Mouse (Mus musculus) kidney, postnatal 4 days (tissue): ENCODE results near the gene Cldn4.
A peak's percentile ranks its signal among the peaks of the same experiment; 100 is the strongest.
"Not testable (repeated sequence)": the region's sequence is repeated elsewhere in the genome, so short reads cannot be mapped to it uniquely, and the experiment has no call there.

Experiments used
- DNase-seq, 2 experiments: peaks; one replicate each; pipeline ENCODE4 v3.0.0; 2021; ENCODE audit warnings: mixed read lengths in 2 of 2

The Cldn4 gene

GRCm38 (mm10) chr5:134963546-134963945, 16.8 kb upstream of the Cldn4 start:
- peak; percentile 62 to 80 for DNase-seq

- DNase-seq, result no peak
Measured at GRCm38 (mm10) chr5:134961519-134961918, 14.8 kb upstream of the Cldn4 start.

GRCm38 (mm10) chr5:134960430-134960829, 13.7 kb upstream of the Cldn4 start:
- DNase-seq, result no peak

- DNase-seq, result no peak
Measured at GRCm38 (mm10) chr5:134959114-134959513, 12.4 kb upstream of the Cldn4 start.

GRCm38 (mm10) chr5:134955491-134955890, 8.8 kb upstream of the Cldn4 start:
- no peak for DNase-seq

GRCm38 (mm10) chr5:134951053-134951884, 4.5 kb upstream of the Cldn4 start:
- peak; percentile 58 to 75 for DNase-seq

- no peak for DNase-seq
Measured at GRCm38 (mm10) chr5:134948085-134948439, 1.3 kb upstream of the Cldn4 start.

- DNase-seq, result no peak
Measured at GRCm38 (mm10) chr5:134947420-134948084, 818 bp upstream of the Cldn4 start.

- peak in 1 of 2 experiments; percentile 42 for DNase-seq
Measured at GRCm38 (mm10) chr5:134946063-134946856, 474 bp downstream of the Cldn4 start.

GRCm38 (mm10) chr5:134945266-134945959, 1.3 kb downstream of the Cldn4 start:
- no peak for DNase-seq

- no peak for DNase-seq
Measured at GRCm38 (mm10) chr5:134944179-134944578, 2.6 kb downstream of the Cldn4 start.

GRCm38 (mm10) chr5:134942740-134943139, 4.0 kb downstream of the Cldn4 start:
- no peak for DNase-seq

GRCm38 (mm10) chr5:134941472-134942209, 5.1 kb downstream of the Cldn4 start:
- peak in 1 of 2 experiments; percentile 25 for DNase-seq

GRCm38 (mm10) chr5:134939554-134939953, 7.2 kb downstream of the Cldn4 start:
- DNase-seq, result not testable (repeated sequence)

- DNase-seq, result no peak
Measured at GRCm38 (mm10) chr5:134939069-134939468, 7.7 kb downstream of the Cldn4 start.

GRCm38 (mm10) chr5:134936626-134937185, 10.0 kb downstream of the Cldn4 start:
- no peak for DNase-seq

GRCm38 (mm10) chr5:134936051-134936450, 10.7 kb downstream of the Cldn4 start:
- no peak for DNase-seq

- no peak for DNase-seq
Measured at GRCm38 (mm10) chr5:134934666-134935065, 12.1 kb downstream of the Cldn4 start.

- DNase-seq, result not testable (repeated sequence)
Measured at GRCm38 (mm10) chr5:134933686-134934085, 13.0 kb downstream of the Cldn4 start.

GRCm38 (mm10) chr5:134933281-134933680, 13.5 kb downstream of the Cldn4 start:
- DNase-seq, result no peak

- DNase-seq, result peak; percentile 75 to 83
Measured at GRCm38 (mm10) chr5:134932903-134933276, 13.8 kb downstream of the Cldn4 start.
